Mouse (Mus musculus) lung, postnatal 36 days (tissue): ENCODE results near the gene Esrrb.

Source experiments
- DNase-seq: peaks from one replicate; pipeline ENCODE4 v3.0.0; 2022; ENCODE audit warnings: mixed read lengths

Gene Esrrb

GRCm38 (mm10) chr12:86360696-86361631 lies at the start of gene Esrrb:
Gene Esrrb (plus strand): TSS chr12:86361117.
- DNase-seq: peak; percentile 6

- DNase-seq: no peak
Observed at GRCm38 (mm10) chr12:86320629-86321028, 40.3 kb upstream of the Esrrb start.

GRCm38 (mm10) chr12:86324297-86324696 lies 36.6 kb upstream of the Esrrb start:
- DNase-seq: no peak

- no peak for DNase-seq
Observed at GRCm38 (mm10) chr12:86329813-86330212, 31.1 kb upstream of the Esrrb start.

GRCm38 (mm10) chr12:86330684-86331083 lies 30.2 kb upstream of the Esrrb start:
- DNase-seq: no peak

DNA sequence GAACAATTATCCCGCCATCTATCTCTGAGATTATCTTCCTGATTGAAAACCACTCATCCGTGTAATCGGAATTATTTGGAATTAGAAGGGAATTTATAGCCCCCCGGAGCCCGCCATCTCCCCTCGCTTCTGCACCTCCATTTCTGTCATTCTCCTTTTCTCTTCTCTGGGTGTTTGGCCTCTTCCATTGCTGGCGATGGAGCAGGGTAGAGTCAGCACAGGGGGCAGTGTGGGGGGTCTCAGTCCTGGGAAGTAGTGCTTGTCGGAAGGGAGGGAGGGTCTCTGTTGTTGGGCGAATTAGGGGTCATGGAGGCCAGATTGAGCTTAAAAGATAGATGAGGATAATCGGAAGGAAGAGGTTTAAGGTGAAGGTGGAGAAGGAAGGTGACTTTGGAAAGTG lies 29.7 kb upstream of the Esrrb start:
- DNase-seq: no peak

DNA sequence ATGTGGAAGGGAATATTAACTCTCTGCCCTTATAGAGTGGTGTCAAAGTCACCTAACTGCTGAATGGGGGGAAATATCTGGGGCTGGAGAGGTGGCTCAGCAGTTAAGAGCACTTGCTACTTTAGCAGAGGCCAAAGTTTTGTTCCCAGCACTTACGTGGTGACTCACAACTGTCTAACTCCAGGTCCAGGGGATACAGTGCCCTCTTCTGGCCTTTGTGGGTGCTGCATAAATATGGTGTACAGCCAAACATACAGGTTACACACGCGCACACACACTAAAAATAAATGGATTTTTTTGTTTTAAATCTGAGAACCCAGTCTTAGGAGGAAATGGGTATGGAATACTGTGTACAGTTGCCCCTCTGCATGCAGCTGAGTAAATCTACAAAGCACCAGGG lies 24.7 kb upstream of the Esrrb start:
- no peak for DNase-seq

GRCm38 (mm10) chr12:86336887-86337286 lies 24.0 kb upstream of the Esrrb start:
- DNase-seq: no peak

- DNase-seq: no peak
Observed at GRCm38 (mm10) chr12:86349477-86349876, 11.4 kb upstream of the Esrrb start.

- no peak for DNase-seq
Observed at GRCm38 (mm10) chr12:86359406-86359805, 1.5 kb upstream of the Esrrb start.

GRCm38 (mm10) chr12:86359873-86360272 lies 1.0 kb upstream of the Esrrb start:
- no peak for DNase-seq

DNA sequence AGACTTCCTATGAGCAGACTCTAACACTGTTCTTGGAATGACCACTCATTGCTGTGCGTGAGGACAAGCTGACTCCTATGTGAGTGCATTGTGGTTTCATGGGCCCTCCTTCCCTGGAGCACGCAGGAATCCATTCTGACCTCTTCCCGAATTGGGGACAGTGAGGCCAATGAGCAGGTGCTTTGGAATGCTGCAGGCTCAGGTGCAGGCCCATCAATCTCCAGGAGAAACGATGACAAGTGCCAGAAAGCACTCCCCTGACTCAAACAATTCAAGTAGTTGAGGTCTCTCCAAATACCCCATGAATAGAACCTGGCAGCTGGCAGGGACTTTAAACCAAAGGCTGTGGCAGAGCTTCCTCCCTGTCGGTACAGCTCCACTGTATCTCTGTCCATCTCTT lies 3.4 kb downstream of the Esrrb start:
- DNase-seq: no peak

DNA sequence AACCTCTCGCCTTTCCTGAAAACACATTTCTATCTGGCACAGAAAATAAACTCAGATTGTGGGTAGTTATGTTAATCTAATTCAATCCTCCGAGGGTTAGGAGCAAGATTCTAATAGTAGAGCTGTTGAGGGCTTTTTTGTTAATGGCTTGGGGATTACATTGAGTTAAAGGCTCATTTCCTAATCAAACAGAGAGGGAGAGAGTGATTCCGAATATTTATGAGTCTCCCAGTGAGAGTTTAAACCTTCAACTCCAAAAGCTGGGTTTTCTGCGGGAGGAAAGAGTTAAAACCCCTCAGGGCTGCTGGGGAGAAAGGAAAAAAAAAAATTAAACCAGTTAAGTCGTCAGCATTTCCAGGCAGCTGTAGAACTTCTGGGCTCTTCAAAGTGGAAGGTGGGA lies 3.8 kb downstream of the Esrrb start:
- DNase-seq: no peak

- no peak for DNase-seq
Observed at GRCm38 (mm10) chr12:86370611-86371383, 9.9 kb downstream of the Esrrb start.

DNA sequence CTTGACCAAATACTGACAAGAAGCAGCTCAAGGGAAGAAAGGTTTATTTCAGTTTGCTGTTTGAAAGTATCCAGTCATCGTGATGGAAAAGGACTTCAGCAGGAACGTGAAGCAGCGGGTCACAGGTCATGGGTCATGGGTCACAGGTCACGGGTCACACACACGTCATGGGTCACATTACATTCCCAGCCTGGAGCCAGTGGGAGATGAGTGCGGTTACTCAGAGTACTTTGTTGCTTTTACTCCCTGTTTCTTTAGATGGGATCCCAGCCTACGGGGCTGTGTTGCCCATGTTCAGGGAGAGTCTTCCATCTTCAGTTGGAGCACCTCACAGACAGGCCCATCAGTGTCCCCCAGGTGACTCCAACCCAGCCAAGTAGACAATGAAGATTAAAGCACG lies 13.4 kb downstream of the Esrrb start:
- no peak for DNase-seq

GRCm38 (mm10) chr12:86379672-86380213 lies 18.8 kb downstream of the Esrrb start:
- no peak for DNase-seq

- no peak for DNase-seq
Observed at GRCm38 (mm10) chr12:86383803-86384202, 22.9 kb downstream of the Esrrb start.

- no peak for DNase-seq
Observed at GRCm38 (mm10) chr12:86387671-86388270, 26.9 kb downstream of the Esrrb start.

GRCm38 (mm10) chr12:86394773-86395172 lies 33.9 kb downstream of the Esrrb start:
- no peak for DNase-seq

DNA sequence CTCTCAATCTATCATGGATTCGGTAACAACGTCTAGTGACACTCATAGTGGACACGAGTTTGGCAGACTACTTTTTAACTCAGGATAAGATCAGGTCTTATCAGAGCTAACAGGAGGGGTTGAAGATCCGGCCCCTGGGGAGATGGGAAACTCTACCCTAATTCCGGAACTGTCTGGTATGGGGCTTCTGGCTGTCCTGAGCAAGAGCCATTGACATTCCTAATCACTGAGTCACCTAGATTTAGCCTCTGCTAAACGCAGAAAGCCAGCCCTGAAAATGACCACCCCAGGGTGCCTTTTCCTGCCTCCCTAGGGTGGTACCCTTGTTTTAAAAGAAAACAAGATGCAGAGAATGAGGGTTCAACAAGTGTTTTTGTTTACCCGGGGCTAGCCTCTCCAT lies 34.4 kb downstream of the Esrrb start:
- DNase-seq: no peak

- DNase-seq: no peak
Observed at GRCm38 (mm10) chr12:86398762-86399161, 37.8 kb downstream of the Esrrb start.

- peak; percentile 77 for DNase-seq
Observed at GRCm38 (mm10) chr12:86402718-86403117, 41.8 kb downstream of the Esrrb start.

GRCm38 (mm10) chr12:86421490-86421904 lies 60.6 kb downstream of the Esrrb start:
- no peak for DNase-seq
